Mouse (Mus musculus) limb, embryonic 14.5 days (tissue): ENCODE measurements at regions not wholly inside any gene's neighbourhood (a gene's known extent, or its start where the extent isn't known, plus 50 kb on each side); places are given as distances from the start of the nearest gene placed in this dataset.

Experiments used
- ATAC-seq: fragments of 200-750 bp; cut with Nextera tagmentation; 2 replicates; pipeline ENCODE4 v1.8.0; 2017; ENCODE audit warnings: low read depth, moderate number of reproducible peaks, moderate TSS enrichment; ENCODE audit not compliant: low FRiP score
- DNase-seq: peaks from one replicate; pipeline ENCODE4 v3.0.0-alpha.2; 2015; ENCODE audit warnings: low spot score
- H3K27ac ChIP-seq: fragments of 300-500 bp; sonication (generic); replicated peaks from 2 replicates; pipeline ENCODE4 v1.5.1; 2014; ENCODE audit warnings: low read depth, mild to moderate bottlenecking, low read length, moderate library complexity, mixed read lengths
- H3K27me3 ChIP-seq: fragments of 300-500 bp; sonication (generic); 2 replicates; pipeline ENCODE4 v1.6.1; 2014; ENCODE audit warnings: low read length, mixed read lengths; ENCODE audit not compliant: control insufficient read depth, insufficient read depth
- H3K36me3 ChIP-seq: fragments of 300-500 bp; sonication (generic); 2 replicates; pipeline ENCODE4 v1.6.1; 2014; ENCODE audit warnings: mild to moderate bottlenecking, low read length, moderate library complexity, mixed read lengths; ENCODE audit not compliant: control insufficient read depth, insufficient read depth
- H3K4me1 ChIP-seq: fragments of 300-500 bp; sonication (generic); 2 replicates; pipeline ENCODE4 v1.6.1; 2014; ENCODE audit warnings: antibody characterized with exemption, low read length, mixed read lengths; ENCODE audit not compliant: control insufficient read depth, insufficient read depth
- H3K4me2 ChIP-seq: fragments of 300-500 bp; sonication (generic); replicated peaks from 2 replicates; pipeline ENCODE4 v1.6.1; 2014; ENCODE audit warnings: low read depth, mild to moderate bottlenecking, low read length, moderate library complexity; ENCODE audit not compliant: severe bottlenecking
- H3K4me3 ChIP-seq: fragments of 300-500 bp; sonication (generic); replicated peaks from 2 replicates; pipeline ENCODE4 v1.5.1; 2014; ENCODE audit warnings: low read length
- H3K9ac ChIP-seq: fragments of 300-500 bp; sonication (generic); 2 replicates; pipeline ENCODE4 v1.6.1; 2014; ENCODE audit warnings: mild to moderate bottlenecking, low read depth, low read length, moderate library complexity; ENCODE audit not compliant: severe bottlenecking
- H3K9me3 ChIP-seq: fragments of 300-500 bp; sonication (generic); 2 replicates; pipeline ENCODE4 v1.6.1; 2016; ENCODE audit warnings: low read length; ENCODE audit not compliant: control insufficient read depth
- POLR2A ChIP-seq: fragments of 200-500 bp; IDR thresholded peaks from 2 replicates; pipeline ENCODE4 v1.8.0; 2012; ENCODE audit warnings: inconsistent platforms, mild to moderate bottlenecking, moderate library complexity, borderline replicate concordance; ENCODE audit not compliant: insufficient read depth, insufficient read length; ENCODE audit errors: extremely low read depth
- WGBS: fragments of 180-500 bp; shearing (Covaris S2); extraction: QIAGEN DNeasy Blood & Tissue Kit; methylation state at CpG from one replicate; pipeline ENCODE4 v1.1.7; 2014; 5-methylcytosine and 5-hydroxymethylcytosine counted together

GRCm38 (mm10) chr2:79529185-79529584, 72.6 kb upstream of the Cerkl start:
- H3K27me3 ChIP-seq: no peaks in the 10 kb centered on the region
- no peaks in the 10 kb centered on the region for H3K4me1 ChIP-seq
- H3K9ac ChIP-seq: no peak overlapping the region
- no peak for ATAC-seq
- no peaks in the 10 kb centered on the region for H3K36me3 ChIP-seq
- no peaks in the 10 kb centered on the region for H3K9me3 ChIP-seq
- 61% methylated on average over 2 of the region's 2 CpGs for WGBS
- no peak overlapping the region for H3K4me3 ChIP-seq
- DNase-seq: no peak
- no peak overlapping the region for H3K4me2 ChIP-seq
- no peak for TF ChIP-seq POLR2A
- H3K27ac ChIP-seq: no peak overlapping the region

- 51% methylated on average over 3 of the region's 3 CpGs for WGBS
- Histone ChIP-seq H3K36me3 (no peaks in the 10 kb centered on the region), H3K9ac (no peak overlapping the region), H3K4me1 (no peaks in the 10 kb centered on the region), H3K9me3 (no peaks in the 10 kb centered on the region), H3K4me3 (no peak overlapping the region), H3K27me3 (no peaks in the 10 kb centered on the region), H3K4me2 (no peak overlapping the region), H3K27ac (no peak overlapping the region)
- ATAC-seq (no peak), DNase-seq (no peak)
- no peak for TF ChIP-seq POLR2A
These were observed 76.1 kb upstream of the Cerkl start for GRCm38 (mm10) chr2:79532610-79533160.

GRCm38 (mm10) chr2:79537126-79537875, 80.7 kb upstream of the Cerkl start:
- Histone ChIP-seq H3K4me1 (no peaks in the 10 kb centered on the region), H3K4me2 (no peak overlapping the region), H3K4me3 (no peak overlapping the region), H3K27ac (no peak overlapping the region), H3K36me3 (no peaks in the 10 kb centered on the region), H3K9ac (no peak overlapping the region), H3K27me3 (no peaks in the 10 kb centered on the region), H3K9me3 (no peaks in the 10 kb centered on the region)
- ATAC-seq (no peak), DNase-seq (peak; percentile 33)
- TF ChIP-seq POLR2A: no peak
- WGBS: 75% methylated on average over 5 of the region's 5 CpGs

- H3K4me2 ChIP-seq: no peak overlapping the region
- ATAC-seq (no peak), DNase-seq (no peak)
- H3K36me3 ChIP-seq: no peaks in the 10 kb centered on the region
- no peak overlapping the region for H3K9ac ChIP-seq
- no peak for TF ChIP-seq POLR2A
- no peaks in the 10 kb centered on the region for H3K9me3 ChIP-seq
- H3K27ac ChIP-seq: no peak overlapping the region
- H3K27me3 ChIP-seq: no peaks in the 10 kb centered on the region
- WGBS: 91% methylated on average over 8 of the region's 8 CpGs
- no peak overlapping the region for H3K4me3 ChIP-seq
- H3K4me1 ChIP-seq: no peaks in the 10 kb centered on the region
These were observed 83.8 kb upstream of the Cerkl start for GRCm38 (mm10) chr2:79540384-79540783.

GRCm38 (mm10) chr2:79542191-79542980, 85.8 kb upstream of the Cerkl start:
- ATAC-seq (no peak), DNase-seq (no peak)
- H3K4me3 ChIP-seq: no peak overlapping the region
- WGBS: 62% methylated on average over 6 of the region's 6 CpGs
- H3K4me1 ChIP-seq: no peaks in the 10 kb centered on the region
- no peak overlapping the region for H3K9ac ChIP-seq
- H3K4me2 ChIP-seq: no peak overlapping the region
- H3K27ac ChIP-seq: no peak overlapping the region
- H3K9me3 ChIP-seq: no peaks in the 10 kb centered on the region
- TF ChIP-seq POLR2A: no peak
- no peaks in the 10 kb centered on the region for H3K36me3 ChIP-seq
- H3K27me3 ChIP-seq: no peaks in the 10 kb centered on the region
